Mouse (Mus musculus): ENCODE data around the gene Pdk2. TPM values are rescaled to one million over a fixed set of nuclear protein-coding genes. Genes with fewer than 3 reads are reported as not detected.

Gene Pdk2
- polyA plus RNA-seq, 1 experiment from 2014 or later: 30.2 TPM

DNA sequence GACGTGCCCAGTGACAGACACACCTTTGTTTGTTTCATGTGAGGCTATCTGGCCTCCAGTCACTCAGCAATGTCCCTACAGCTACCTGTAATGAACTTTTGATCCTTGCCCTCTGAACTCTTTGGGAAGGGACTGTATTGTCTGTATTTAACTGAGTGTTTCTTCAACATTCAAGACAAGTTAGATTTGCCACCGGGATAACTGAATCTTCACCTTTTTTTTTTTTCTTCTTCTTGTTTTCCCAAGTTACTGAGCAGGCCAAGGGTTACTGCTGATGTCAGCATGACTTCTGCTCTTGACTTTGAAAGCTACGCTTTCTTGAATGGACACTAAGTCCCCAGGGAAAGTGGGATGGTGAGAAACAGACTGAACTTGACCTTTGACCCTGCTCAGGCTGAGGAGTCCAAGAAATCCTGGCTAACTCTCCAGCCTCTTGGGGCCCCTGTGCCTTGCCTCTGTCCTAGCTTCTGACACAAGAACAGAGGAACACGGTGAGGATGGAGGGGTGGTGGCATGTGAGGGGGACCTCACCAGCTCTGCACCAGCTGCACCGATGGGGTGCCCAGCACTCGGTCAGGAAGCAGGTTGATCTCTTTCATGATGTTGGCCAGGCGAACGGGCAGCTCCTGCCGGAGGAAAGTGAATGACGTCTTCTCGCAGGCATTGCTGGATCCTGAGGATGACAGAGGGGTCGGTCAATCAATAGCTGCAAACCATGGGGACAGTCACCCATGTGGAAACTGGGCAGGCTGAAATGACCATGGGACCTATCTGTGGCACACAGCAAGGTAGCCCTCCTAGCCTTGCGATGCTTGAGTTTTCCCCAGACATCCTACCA is 2.1 kb downstream of the Pdk2 start:
- ATAC-seq (ENCODE audit: insufficient read depth, low FRiP score, low read depth): no peak
- Histone ChIP-seq H3K27me3 (replicated peaks) (no peaks in the 10 kb centered on the region), H3K9me3 (no peaks in the 10 kb centered on the region), H3K36me3 (no peaks in the 10 kb centered on the region; the same call in 1 of the 2 replicates), H3K4me1 (peaks cover 24% of the 10 kb centered on the region), H3K4me2 (no peak overlapping the region), H3K9ac (no peak overlapping the region), H3K4me3 (replicated peaks) (no peak overlapping the region), H3K27ac (no peak overlapping the region)
- WGBS: 75% methylated on average over 13 of the region's 13 CpGs

GRCm38 (mm10) chr11:95038156-95038817 is 2.9 kb downstream of the Pdk2 start:
- H3K4me2 ChIP-seq: no peak overlapping the region
- H3K27ac ChIP-seq: no peak overlapping the region
- no peak for ATAC-seq (ENCODE audit: insufficient read depth, low FRiP score, low read depth)
- H3K9me3 ChIP-seq: no peaks in the 10 kb centered on the region
- no peaks in the 10 kb centered on the region for H3K27me3 ChIP-seq (replicated peaks)
- no peak overlapping the region for H3K9ac ChIP-seq
- 71% methylated on average over 14 of the region's 14 CpGs for WGBS
- no peaks in the 10 kb centered on the region; the same call in 1 of the 2 replicates for H3K36me3 ChIP-seq
- no peak overlapping the region for H3K4me3 ChIP-seq (replicated peaks)
- peaks cover 26% of the 10 kb centered on the region for H3K4me1 ChIP-seq

DNA sequence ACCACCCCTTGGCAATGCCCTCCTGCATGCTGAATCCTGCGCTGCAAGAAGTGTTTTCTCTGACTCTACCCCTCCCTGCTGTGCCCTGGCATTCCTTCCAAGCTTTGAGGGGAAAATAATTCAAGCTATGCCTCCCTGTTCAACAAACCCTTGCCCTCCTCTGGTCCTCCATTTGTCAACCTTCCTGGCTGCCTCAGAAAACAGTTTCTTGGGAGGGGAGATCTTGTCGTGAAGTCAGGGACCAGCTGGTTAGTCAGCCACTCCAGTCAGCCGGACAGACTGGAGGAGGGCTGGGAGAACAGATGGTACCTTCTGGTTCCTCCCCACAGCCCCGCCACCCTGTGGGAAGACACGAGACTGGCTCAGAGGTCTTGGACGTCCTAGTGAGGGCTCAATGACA is 3.8 kb downstream of the Pdk2 start:
- Histone ChIP-seq H3K4me2 (no peak overlapping the region), H3K4me3 (replicated peaks) (no peak overlapping the region), H3K27me3 (replicated peaks) (no peaks in the 10 kb centered on the region), H3K4me1 (peaks cover 29% of the 10 kb centered on the region), H3K9ac (no peak overlapping the region), H3K9me3 (no peaks in the 10 kb centered on the region), H3K36me3 (no peaks in the 10 kb centered on the region; the same call in 1 of the 2 replicates), H3K27ac (no peak overlapping the region)
- no peak for ATAC-seq (ENCODE audit: insufficient read depth, low FRiP score, low read depth)
- WGBS: 57% methylated on average over 6 of the region's 6 CpGs

GRCm38 (mm10) chr11:95036521-95036920 is 4.6 kb downstream of the Pdk2 start:
- 95% methylated on average over 5 of the region's 5 CpGs for WGBS
- H3K27ac ChIP-seq: no peak overlapping the region

DNA sequence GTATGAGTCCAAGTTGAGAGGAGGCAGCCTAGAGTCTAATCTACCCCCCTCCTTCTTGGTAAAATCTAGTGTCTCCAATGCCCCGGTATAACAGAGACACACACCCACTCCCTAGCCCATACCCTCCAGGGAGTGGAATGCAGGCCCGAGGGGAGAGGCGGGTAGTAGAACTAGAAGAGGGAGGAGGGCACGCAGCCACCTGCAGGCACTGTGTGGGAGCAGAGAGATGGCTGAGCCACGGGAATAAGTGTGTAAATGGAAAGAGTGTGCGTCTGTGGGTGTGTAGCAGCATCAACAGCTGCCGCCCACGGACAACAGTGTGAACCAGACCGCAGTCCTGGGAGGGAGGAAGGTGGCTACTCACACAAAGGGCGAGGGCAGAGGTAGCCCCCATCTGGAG is 6.3 kb downstream of the Pdk2 start:
- 64% methylated on average over 10 of the region's 10 CpGs for WGBS
- no peak overlapping the region for H3K27ac ChIP-seq
- no peak for ATAC-seq (ENCODE audit: insufficient read depth, low FRiP score, low read depth)

More at GRCm38 (mm10) chr11:95036521-95036920, 4.6 kb downstream of the Pdk2 start:
- H3K4me1 ChIP-seq: peaks cover 21% of the 10 kb centered on the region
- no peaks in the 10 kb centered on the region; the same call in 1 of the 2 replicates for H3K36me3 ChIP-seq
- ATAC-seq (ENCODE audit: insufficient read depth, low FRiP score, low read depth): no peak
- H3K4me2 ChIP-seq: no peak overlapping the region
- H3K9me3 ChIP-seq: no peaks in the 10 kb centered on the region
- no peak overlapping the region for H3K4me3 ChIP-seq (replicated peaks)
- H3K9ac ChIP-seq: no peak overlapping the region
- no peaks in the 10 kb centered on the region for H3K27me3 ChIP-seq (replicated peaks)

DNA sequence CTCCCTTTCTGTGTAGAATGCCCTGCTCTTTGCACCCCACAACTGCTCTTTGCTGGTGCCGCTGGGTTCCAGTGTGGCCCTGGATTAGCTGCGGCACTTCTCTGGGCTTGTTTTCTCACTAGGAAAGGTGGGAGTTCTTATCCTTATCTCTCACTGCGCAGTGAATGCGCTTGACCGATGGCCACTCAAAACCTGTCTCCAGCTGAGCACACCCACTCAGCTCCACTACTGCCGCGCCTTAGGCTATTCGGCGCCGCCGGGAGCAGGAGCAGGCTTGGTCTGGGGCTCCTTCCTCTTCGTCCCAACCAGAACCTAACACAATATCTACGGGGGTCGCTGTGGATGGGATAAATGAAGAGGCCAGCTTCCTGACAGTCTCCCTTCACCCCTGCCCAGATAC is 7.5 kb downstream of the Pdk2 start:
- no peaks in the 10 kb centered on the region for H3K9me3 ChIP-seq
- H3K27me3 ChIP-seq (replicated peaks): no peaks in the 10 kb centered on the region
- H3K4me2 ChIP-seq: no peak overlapping the region
- H3K4me3 ChIP-seq (replicated peaks): no peak overlapping the region
- H3K27ac ChIP-seq: no peak overlapping the region
- 54% methylated on average over 14 of the region's 14 CpGs for WGBS
- peaks cover 10% of the 10 kb centered on the region; the same call in 1 of the 2 replicates for H3K4me1 ChIP-seq
- H3K9ac ChIP-seq: no peak overlapping the region
- no peak for ATAC-seq (ENCODE audit: insufficient read depth, low FRiP score, low read depth)
- H3K36me3 ChIP-seq: no peaks in the 10 kb centered on the region; the same call in 1 of the 2 replicates

More for the DNA sequence above, 6.3 kb downstream of the Pdk2 start:
- no peak overlapping the region for H3K4me2 ChIP-seq
- H3K4me3 ChIP-seq (replicated peaks): no peak overlapping the region
- H3K27me3 ChIP-seq (replicated peaks): no peaks in the 10 kb centered on the region
- H3K36me3 ChIP-seq: no peaks in the 10 kb centered on the region; the same call in 1 of the 2 replicates
- no peaks in the 10 kb centered on the region for H3K9me3 ChIP-seq
- H3K4me1 ChIP-seq: peaks cover 12% of the 10 kb centered on the region; the same call in 1 of the 2 replicates
- H3K9ac ChIP-seq: no peak overlapping the region

DNA sequence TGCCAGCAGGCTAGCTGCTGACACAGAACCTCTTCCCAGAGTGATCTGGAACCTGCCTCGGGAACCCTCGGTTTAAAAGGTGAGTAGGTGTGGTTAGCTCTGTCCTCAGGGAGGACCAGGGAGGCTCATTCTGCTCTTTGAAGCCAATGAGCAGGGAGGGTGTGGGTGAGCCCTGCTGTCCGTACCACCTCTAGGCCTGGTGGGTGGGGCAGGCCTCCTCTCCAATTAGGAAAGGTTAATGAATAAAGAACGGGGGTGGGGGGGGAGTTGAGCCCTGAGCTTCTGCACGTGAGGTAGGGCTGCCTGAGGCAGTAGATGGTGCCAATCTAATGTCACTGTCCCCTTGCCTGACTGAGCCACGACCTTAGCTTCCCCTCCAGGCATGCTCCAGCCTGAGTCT is 8.2 kb downstream of the Pdk2 start:
- H3K4me2 ChIP-seq: no peak overlapping the region
- WGBS: 34% methylated on average over 6 of the region's 6 CpGs
- no peaks in the 10 kb centered on the region; the same call in 1 of the 2 replicates for H3K36me3 ChIP-seq
- H3K27ac ChIP-seq: no peak overlapping the region
- no peak overlapping the region for H3K9ac ChIP-seq
- no peaks in the 10 kb centered on the region for H3K27me3 ChIP-seq (replicated peaks)
- ATAC-seq (ENCODE audit: insufficient read depth, low FRiP score, low read depth): no peak
- H3K4me1 ChIP-seq: peaks cover 6% of the 10 kb centered on the region; the same call in 1 of the 2 replicates
- no peak overlapping the region for H3K4me3 ChIP-seq (replicated peaks)
- no peaks in the 10 kb centered on the region for H3K9me3 ChIP-seq

- Histone ChIP-seq H3K36me3 (peaks cover 14% of the 10 kb centered on the region), H3K4me3 (replicated peaks) (no peak overlapping the region), H3K4me2 (no peak overlapping the region), H3K27me3 (replicated peaks) (no peaks in the 10 kb centered on the region), H3K4me1 (peaks cover 5% of the 10 kb centered on the region; the same call in 1 of the 2 replicates), H3K27ac (no peak overlapping the region), H3K9ac (no peak overlapping the region), H3K9me3 (no peaks in the 10 kb centered on the region)
- 38% methylated on average over 13 of the region's 13 CpGs for WGBS
- ATAC-seq (ENCODE audit: insufficient read depth, low FRiP score, low read depth): no peak
Measured at GRCm38 (mm10) chr11:95027850-95028470, 13.2 kb downstream of the Pdk2 start.

- ATAC-seq (ENCODE audit: insufficient read depth, low FRiP score, low read depth): no peak
- no peaks in the 10 kb centered on the region for H3K27me3 ChIP-seq (replicated peaks)
- no peak overlapping the region for H3K27ac ChIP-seq
- H3K4me2 ChIP-seq: no peak overlapping the region
- H3K9ac ChIP-seq: no peak overlapping the region
- peaks cover 24% of the 10 kb centered on the region for H3K36me3 ChIP-seq
- no peak overlapping the region for H3K4me3 ChIP-seq (replicated peaks)
- 83% methylated on average over 6 of the region's 6 CpGs for WGBS
- H3K9me3 ChIP-seq: no peaks in the 10 kb centered on the region
- H3K4me1 ChIP-seq: peaks cover 3% of the 10 kb centered on the region; the same call in 1 of the 2 replicates
Measured at GRCm38 (mm10) chr11:95026849-95027248, 14.3 kb downstream of the Pdk2 start.

- no peak overlapping the region for H3K4me2 ChIP-seq
- H3K4me3 ChIP-seq (replicated peaks): no peak overlapping the region
- no peaks in the 10 kb centered on the region for H3K27me3 ChIP-seq (replicated peaks)
- no peaks in the 10 kb centered on the region for H3K9me3 ChIP-seq
- peaks cover 25% of the 10 kb centered on the region for H3K36me3 ChIP-seq
- peak; percentile 70 for ATAC-seq (ENCODE audit: insufficient read depth, low FRiP score, low read depth)
- H3K9ac ChIP-seq: no peak overlapping the region
- peaks cover 3% of the 10 kb centered on the region; the same call in 1 of the 2 replicates for H3K4me1 ChIP-seq
- 56% methylated on average over 6 of the region's 6 CpGs for WGBS
- peak overlapping the region; percentile 35; the same call in 1 of the 2 replicates for H3K27ac ChIP-seq
Measured at GRCm38 (mm10) chr11:95026090-95026542, 15.0 kb downstream of the Pdk2 start.

DNA sequence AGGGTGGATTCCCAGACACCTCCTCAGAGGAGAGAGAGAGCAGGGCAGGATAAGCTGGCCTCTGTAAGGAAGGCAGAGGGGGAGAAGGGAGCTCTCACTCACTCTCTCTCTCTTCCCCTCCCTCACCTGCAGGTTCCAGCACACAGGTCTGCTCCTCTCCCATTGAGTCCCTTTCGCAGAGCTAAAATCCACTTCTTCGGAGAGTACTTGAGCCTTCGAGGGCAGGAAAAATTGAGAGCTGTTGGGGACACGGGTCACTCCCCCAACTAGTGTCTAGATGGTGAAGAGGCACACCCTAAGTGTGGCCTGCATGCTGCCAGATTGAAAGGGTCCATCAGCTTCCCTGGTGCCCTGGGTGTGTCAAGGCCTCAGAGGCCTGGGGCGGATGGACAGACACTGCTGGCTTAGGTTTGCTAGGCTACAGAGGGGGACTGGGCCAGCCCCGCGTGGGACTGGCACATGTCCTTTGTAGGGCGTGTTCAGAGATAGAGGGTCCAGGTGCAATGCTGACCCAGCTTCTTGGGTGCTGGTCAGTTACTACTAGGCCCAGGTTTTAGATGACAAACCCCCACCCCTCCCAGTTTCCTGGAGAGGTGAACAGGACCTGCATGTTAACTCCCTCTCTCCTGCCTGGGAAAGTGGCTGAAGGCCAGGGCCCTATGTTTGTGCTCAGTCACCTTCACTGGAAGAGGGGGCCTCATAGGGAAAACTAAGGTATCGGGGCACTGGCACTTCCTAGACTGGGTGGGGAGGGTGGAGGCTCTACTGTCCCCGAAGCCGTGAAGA is 15.7 kb downstream of the Pdk2 start:
- no peak for ATAC-seq (ENCODE audit: insufficient read depth, low FRiP score, low read depth)
- Histone ChIP-seq H3K4me2 (no peak overlapping the region), H3K4me3 (replicated peaks) (no peak overlapping the region), H3K36me3 (peaks cover 28% of the 10 kb centered on the region), H3K27me3 (replicated peaks) (no peaks in the 10 kb centered on the region), H3K27ac (no peak overlapping the region), H3K9me3 (no peaks in the 10 kb centered on the region), H3K9ac (no peak overlapping the region), H3K4me1 (peaks cover 3% of the 10 kb centered on the region; the same call in 1 of the 2 replicates)
- 72% methylated on average over 11 of the region's 11 CpGs for WGBS
